Mouse (Mus musculus) B cell, adult (primary cell): ENCODE data around the gene Olfr1272. TPM values are rescaled to one million over a fixed set of nuclear protein-coding genes. Genes with fewer than 3 reads are reported as not detected.

Experiments
- total RNA-seq: library from RNA; stranded (reverse); gene quantifications from 4 replicates; pipeline ENCODE4 v1.2.4, GENCODE M21; 2023; ENCODE audit not compliant: inconsistent age

The Olfr1272 gene
- not detected in 4 replicates for total RNA-seq

DNA sequence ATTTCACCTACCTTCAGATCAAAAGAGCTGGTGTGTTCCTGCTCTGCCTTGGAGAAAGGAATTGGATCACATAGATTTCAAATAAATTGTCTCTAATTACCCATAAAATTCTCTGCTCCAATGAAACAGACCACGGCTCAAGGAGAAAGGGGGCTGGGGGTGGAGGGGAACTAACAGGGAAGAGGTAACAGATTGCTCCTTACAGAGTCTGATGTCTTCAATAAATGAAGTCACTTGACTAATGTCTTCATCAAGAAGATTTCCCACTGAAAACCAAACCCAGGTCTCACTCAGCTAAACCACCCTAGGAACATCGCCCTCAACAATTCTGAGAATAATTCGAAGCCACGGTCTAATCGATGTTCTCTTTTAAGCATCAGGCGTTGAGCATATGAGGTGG lies at the start of gene Olfr1272:
Gene Olfr1272, minus strand, starts transcription at position 101 of the 400 bp plus-strand sequence.

GRCm38 (mm10) chr2:90321900-90322299 lies 29.3 kb upstream of the Olfr1272 start, which contains the start of gene Gm13769:
Gm13769 (plus strand) TSS chr2:90322200.

GRCm38 (mm10) chr2:90270932-90271331 lies 21.7 kb downstream of the Olfr1272 start, which contains the start of gene Olfr1271:
Olfr1271 (minus strand) TSS chr2:90271032.

GRCm38 (mm10) chr2:90257492-90257891 lies 35.1 kb downstream of the Olfr1272 start, which contains the start of gene Olfr142:
Olfr142 (minus strand) TSS chr2:90257592.

Other genes starting within 250 kb of the Olfr1272 start
- not detected in 4 replicates for gene Olfr140, start 229.2 kb downstream of the Olfr1272 start, total RNA-seq
- not detected in 4 replicates for gene Olfr1269, start 171.4 kb downstream of the Olfr1272 start, total RNA-seq
- gene Olfr32, start 150.5 kb downstream of the Olfr1272 start, total RNA-seq = not detected in 4 replicates
- not detected in 4 replicates for gene Olfr1270, start 139.8 kb downstream of the Olfr1272 start, total RNA-seq
- 0.26 to 0.27 TPM in 2 of 4 replicates, not detected in the others for gene Olfr1506, start 68.3 kb downstream of the Olfr1272 start, total RNA-seq
- gene Olfr142, start 35.2 kb downstream of the Olfr1272 start, total RNA-seq = not detected in 4 replicates
- gene Olfr1271, start 21.8 kb downstream of the Olfr1272 start, total RNA-seq = not detected in 4 replicates
- gene Gm13769, start 29.4 kb upstream of the Olfr1272 start, total RNA-seq = 0.45 to 0.51 TPM in 2 of 4 replicates, not detected in the others
- gene Olfr1274-ps, start 105.8 kb upstream of the Olfr1272 start, total RNA-seq = not detected in 4 replicates